Mouse (Mus musculus) activated CD4-positive, CD25-positive, alpha-beta regulatory T cell, adult 4 months (primary cell): ENCODE measurements around the gene Olfr1056. TPM values are rescaled to one million over a fixed set of nuclear protein-coding genes. Genes with fewer than 3 reads are reported as not detected.
"Not testable (repeated sequence)": the region's sequence is repeated elsewhere in the genome, so short reads cannot be mapped to it uniquely, and the experiment has no call there.

Experiments used
- ATAC-seq: one replicate; pipeline ENCODE4 v1.8.0; 2017
- polyA plus RNA-seq, 2 experiments: library from polyadenylated mRNA; unstranded; fragments of 100-300 nt; shearing (Covaris generic); gene quantifications; one replicate each; pipeline ENCODE4 v1.2.1; 2017

Olfr1056 gene
- not detected for polyA plus RNA-seq

DNA sequence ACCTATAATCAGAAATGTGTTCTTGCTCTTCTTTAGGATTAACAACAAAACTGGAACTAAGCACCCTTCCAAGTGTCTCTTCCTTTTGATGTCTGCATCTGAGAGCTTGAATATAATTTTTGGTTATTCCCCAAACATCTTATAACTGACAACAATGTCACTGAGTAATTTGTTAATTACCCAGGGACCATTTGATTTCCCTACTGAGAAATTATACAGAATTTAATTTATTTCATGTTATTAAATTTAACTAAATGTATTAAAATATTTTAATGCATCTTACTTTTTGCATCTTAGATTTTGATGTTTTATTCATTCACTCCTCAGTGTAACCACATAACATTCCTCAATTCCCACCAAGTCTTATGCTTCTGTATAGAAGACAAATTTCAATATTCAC is at the start of gene Olfr1056:
TSS of gene Olfr1056 (minus strand) at position 101 of the 400 bp plus-strand sequence.
- no peak for ATAC-seq

DNA sequence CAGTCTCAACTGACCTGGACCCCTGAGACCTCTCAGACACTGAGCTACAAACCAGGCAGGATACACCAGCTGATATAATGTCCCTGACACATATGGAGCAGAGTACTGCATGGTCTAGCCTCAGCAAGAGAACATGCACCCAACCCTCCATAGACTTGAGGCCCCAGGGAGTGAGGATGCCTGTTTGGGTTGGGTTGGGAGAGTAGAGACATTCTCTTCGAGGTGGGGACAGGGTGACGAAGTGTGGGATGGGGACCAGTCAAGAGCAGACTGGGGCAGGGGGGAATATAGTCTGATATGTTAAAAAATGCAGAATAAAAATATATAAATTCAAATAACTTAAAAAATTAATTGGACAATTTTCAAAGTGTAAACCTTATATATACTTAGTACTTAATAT is 32.8 kb upstream of the Olfr1056 start:
- ATAC-seq = no peak

DNA sequence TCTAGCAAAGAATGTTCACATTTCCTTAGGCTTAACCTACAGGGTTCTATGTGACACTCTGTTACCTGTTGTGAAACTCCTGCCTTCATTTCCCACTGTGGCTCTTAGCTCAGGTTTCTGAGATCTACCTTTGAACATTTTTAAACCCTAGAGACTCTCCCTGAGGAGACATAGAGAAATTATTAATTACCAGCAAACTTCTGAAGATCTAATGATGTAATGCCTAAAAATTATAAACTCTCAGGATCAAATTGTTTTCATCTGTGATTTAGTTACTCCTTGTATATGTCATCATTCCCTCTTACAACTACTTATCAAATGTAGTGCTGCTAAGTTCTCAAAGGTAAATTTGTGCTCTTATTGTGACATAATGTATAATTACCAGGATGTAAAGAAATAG is 26.2 kb upstream of the Olfr1056 start, which contains the start of gene Olfr1058:
TSS of gene Olfr1058 (minus strand) at position 101 of the 400 bp plus-strand sequence.
- ATAC-seq = not testable (repeated sequence)

DNA sequence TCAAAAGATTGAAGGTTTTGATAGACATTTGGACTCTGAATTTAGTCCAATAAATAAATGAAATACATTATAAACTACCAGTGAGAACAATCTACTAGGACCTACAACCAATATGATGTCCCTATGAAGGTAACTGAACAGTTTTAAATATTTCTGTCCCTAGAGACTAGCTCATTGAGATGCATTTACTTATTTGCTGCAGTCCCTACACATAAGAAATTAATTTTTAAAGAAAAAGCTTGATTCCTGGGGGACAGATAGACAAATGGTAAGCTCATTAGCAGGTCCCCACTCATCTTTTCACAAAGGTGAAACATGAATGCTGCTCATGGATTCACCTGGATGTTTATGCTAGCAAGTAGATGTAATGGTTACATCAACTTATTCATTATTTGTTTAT is 16.0 kb upstream of the Olfr1056 start, which contains the start of gene Olfr1057:
TSS of gene Olfr1057 (minus strand) at position 101 of the 400 bp plus-strand sequence.
- no peak for ATAC-seq

DNA sequence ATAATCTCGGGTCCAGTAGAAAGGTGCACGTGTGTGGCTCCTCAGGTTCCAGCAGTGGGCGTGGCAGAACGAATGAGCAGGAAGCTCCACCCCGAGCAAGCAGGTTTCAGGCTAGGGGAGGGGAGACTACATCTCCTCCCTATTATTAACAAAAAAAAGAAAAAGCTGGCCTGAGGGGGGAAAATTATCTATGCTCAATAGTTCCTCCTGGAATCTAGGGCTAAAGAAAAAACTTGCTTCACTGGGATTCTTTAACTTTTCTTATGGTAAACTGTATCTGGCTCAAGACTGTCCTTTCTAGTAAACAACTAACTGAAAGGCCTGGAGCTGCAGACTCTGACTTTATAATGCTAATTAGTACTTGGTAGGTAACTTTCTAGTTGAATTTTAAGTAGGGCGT is 4.1 kb upstream of the Olfr1056 start:
- ATAC-seq = not testable (repeated sequence)

DNA sequence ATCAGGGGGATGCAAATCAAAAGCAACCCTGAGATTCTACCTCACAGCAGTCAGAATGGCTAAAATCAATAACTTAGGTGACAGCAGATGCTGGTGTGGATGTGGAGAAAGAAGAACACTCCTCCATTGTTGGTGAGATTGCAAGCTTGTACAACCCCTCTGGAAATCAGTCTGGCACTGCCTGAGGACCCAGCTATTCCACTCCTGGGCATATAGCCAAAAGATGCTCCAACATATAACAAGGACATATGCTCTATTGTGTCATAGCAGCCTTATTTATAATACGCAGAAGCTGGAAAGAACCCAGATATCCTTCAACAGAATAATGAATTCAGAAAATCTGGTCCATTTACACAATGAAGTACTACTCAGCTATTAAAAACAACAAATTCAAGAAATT is 10.5 kb downstream of the Olfr1056 start:
- not testable (repeated sequence) for ATAC-seq

DNA sequence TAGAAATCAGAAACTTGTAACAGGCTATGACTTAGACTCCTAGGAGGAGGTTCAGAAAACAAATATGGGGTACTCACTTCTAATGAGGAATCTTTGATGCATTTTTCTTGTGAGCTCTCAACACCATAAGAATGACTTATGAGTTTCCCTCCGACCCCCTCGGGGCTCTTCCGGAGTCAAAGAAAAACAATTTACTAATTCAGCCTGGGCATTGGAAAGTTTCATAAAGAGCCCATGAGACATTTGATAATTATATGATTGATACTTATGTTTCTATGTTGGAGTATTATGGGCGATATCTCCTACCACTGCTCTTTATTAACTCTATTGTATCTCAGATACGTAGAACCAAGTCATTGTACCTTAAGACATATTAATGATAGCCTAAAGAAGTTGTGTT is 12.1 kb downstream of the Olfr1056 start, which contains the start of gene Olfr1055:
TSS of gene Olfr1055 (minus strand) at position 101 of the 400 bp plus-strand sequence.
- ATAC-seq = no peak

DNA sequence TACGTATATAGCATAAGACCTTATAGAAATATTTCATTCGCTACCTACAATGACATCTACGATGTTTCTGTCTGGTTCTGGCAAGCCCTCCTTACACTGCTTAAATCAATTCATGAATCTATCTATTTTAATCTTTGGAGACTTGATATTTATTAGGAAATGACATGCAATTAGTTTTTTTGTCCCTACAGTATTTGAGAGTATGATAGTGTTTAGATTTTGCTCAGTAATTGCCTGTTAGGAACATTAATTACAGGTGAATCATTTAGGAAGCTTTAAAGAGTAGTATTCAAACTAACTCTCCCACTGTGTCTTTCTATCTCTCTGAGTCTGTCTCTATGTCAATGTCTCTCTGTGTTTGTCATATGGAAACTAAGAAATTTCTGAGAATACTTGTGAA is 26.9 kb downstream of the Olfr1056 start, which contains the start of gene Olfr1054:
TSS of gene Olfr1054 (minus strand) at position 101 of the 400 bp plus-strand sequence.
- ATAC-seq = no peak

DNA sequence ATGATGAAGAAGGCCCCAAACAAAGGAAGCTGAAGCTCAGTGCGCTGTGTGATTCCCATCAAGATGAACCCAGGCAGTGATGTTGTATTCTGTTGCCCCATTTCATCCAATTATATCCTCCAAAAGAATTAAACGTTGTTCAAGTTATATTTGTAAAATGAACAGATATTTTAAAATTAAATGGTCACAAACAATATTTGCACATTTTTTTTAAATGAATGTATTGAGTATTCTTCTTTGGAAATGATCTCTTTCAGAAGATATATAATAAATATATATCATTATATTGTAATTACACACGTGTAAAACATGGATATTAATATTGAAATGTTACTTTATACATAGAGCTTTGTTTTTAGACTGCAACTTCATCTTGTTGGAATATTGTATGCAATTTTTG is 47.1 kb downstream of the Olfr1056 start, which contains the start of gene Olfr1053:
TSS of gene Olfr1053 (minus strand) at position 101 of the 400 bp plus-strand sequence.
- no peak for ATAC-seq

Other genes starting within 250 kb of the Olfr1056 start
- not detected for gene Olfr1039, start 226.5 kb downstream of the Olfr1056 start, polyA plus RNA-seq
- not detected for gene Olfr1040, start 215.7 kb downstream of the Olfr1056 start, polyA plus RNA-seq
- gene Olfr1042, start 200.6 kb downstream of the Olfr1056 start, polyA plus RNA-seq = not detected
- gene Olfr1043, start 194.9 kb downstream of the Olfr1056 start, polyA plus RNA-seq = not detected
- not detected for gene Olfr1044, start 184.6 kb downstream of the Olfr1056 start, polyA plus RNA-seq
- not detected for gene Olfr52, start 176.8 kb downstream of the Olfr1056 start, polyA plus RNA-seq
- under 1 TPM in 1 of 2 experiments, not detected in 1; 0.44 TPM for gene Olfr1045, start 159.5 kb downstream of the Olfr1056 start, polyA plus RNA-seq
- gene Olfr1046, start 143.2 kb downstream of the Olfr1056 start, polyA plus RNA-seq = not detected
- gene Olfr1047, start 131.1 kb downstream of the Olfr1056 start, polyA plus RNA-seq = not detected
- not detected for gene Olfr1048, start 122.2 kb downstream of the Olfr1056 start, polyA plus RNA-seq
- not detected for gene Olfr1049, start 104.1 kb downstream of the Olfr1056 start, polyA plus RNA-seq
- not detected for gene Olfr1051, start 83.4 kb downstream of the Olfr1056 start, polyA plus RNA-seq
- under 1 TPM in 1 of 2 experiments, not detected in 1; 0.21 TPM for gene Olfr1052, start 70.0 kb downstream of the Olfr1056 start, polyA plus RNA-seq
- gene Olfr1053, start 47.2 kb downstream of the Olfr1056 start, polyA plus RNA-seq = not detected
- gene Olfr1054, start 27.0 kb downstream of the Olfr1056 start, polyA plus RNA-seq = not detected
- gene Olfr1055, start 12.2 kb downstream of the Olfr1056 start, polyA plus RNA-seq = not detected
- gene Olfr1057, start 15.9 kb upstream of the Olfr1056 start, polyA plus RNA-seq = not detected
- not detected for gene Olfr1058, start 26.1 kb upstream of the Olfr1056 start, polyA plus RNA-seq
- not detected for gene Olfr1061, start 51.6 kb upstream of the Olfr1056 start, polyA plus RNA-seq
- gene Olfr1062, start 64.3 kb upstream of the Olfr1056 start, polyA plus RNA-seq = not detected
- gene Olfr1065, start 88.1 kb upstream of the Olfr1056 start, polyA plus RNA-seq = not detected
- gene Olfr1066, start 93.8 kb upstream of the Olfr1056 start, polyA plus RNA-seq = not detected
- not detected for gene Olfr228, start 124.9 kb upstream of the Olfr1056 start, polyA plus RNA-seq
- gene Olfr1076, start 146.0 kb upstream of the Olfr1056 start, polyA plus RNA-seq = not detected
- gene Olfr1079, start 180.0 kb upstream of the Olfr1056 start, polyA plus RNA-seq = not detected
- gene Olfr1080, start 195.8 kb upstream of the Olfr1056 start, polyA plus RNA-seq = not detected
- not detected for gene Olfr1082, start 236.5 kb upstream of the Olfr1056 start, polyA plus RNA-seq